Mouse (Mus musculus) testis, adult 10 weeks (tissue): ENCODE measurements around the gene Plin4. TPM values are rescaled to one million over a fixed set of nuclear protein-coding genes. Genes with fewer than 3 reads are reported as not detected.

Experiments used
- polyA plus RNA-seq: library from polyadenylated mRNA; stranded (reverse); fragments of 350-450 nt; fragmentation: Illumina TruSeq; extraction: RNeasy Lipid Tissue Mini Kit (QIAGEN cat#74804); gene quantifications from one replicate; pipeline ENCODE4 v1.2.3, GENCODE M21; 2014; ENCODE audit warnings: low read depth, low replicate concordance

The Plin4 gene
- polyA plus RNA-seq: 0.07 TPM

GRCm38 (mm10) chr17:56109219-56110051 lies at the start of gene Plin4:
TSS of gene Plin4 (minus strand) at chr17:56109803.

GRCm38 (mm10) chr17:56139858-56140595 lies 30.4 kb upstream of the Plin4 start, which contains the start of gene Sema6b:
TSS of gene Sema6b (minus strand) at chr17:56140343.

DNA sequence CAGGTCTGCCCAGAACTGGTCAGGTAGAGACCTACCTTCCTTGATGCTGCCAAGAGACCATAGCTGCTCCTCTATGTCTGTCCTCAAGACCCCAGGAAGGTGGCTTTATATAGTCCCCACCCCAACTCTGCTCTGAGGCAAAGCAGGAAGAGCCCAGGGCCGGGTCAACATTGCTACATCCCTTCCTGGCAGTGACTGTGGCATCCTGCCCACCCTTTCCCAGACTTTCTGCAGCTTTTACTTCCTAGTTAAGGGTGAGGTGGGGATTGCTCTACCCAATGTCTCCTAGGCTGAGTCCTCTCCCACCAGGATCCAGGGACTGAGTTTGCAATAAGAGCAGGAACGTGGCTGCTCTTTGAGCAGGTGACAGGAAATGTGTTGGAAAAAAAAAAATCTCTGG lies 12.2 kb upstream of the Plin4 start, which contains the start of gene Lrg1:
Gene Lrg1 (minus strand): TSS at position 176 of the 400 bp plus-strand sequence.

GRCm38 (mm10) chr17:56117251-56117710 lies 7.7 kb upstream of the Plin4 start, which contains the start of gene Plin5:
TSS of gene Plin5 (minus strand) at chr17:56117596.

GRCm38 (mm10) chr17:56078880-56079795 lies 30.5 kb downstream of the Plin4 start, which contains the start of gene Hdgfl2:
TSS of gene Hdgfl2 (plus strand) at chr17:56079634.

DNA sequence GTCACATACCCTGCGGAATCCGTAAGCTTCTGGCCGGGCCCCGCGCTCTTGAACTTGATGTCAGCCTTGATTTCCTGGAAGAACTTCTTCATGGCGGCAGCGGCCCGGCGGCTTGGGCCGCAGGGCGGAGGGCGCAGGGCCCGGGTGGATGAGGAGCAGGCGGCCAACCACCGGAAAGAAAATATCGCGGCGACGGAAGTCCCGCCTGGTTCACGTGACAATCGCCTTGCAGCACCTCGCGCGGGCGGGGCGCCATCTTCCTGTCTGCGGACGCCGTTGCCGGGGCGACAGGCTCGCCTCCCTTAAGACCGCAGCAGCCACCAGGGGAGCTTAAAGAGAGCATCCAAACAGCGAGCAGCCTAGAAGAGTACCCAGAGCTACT lies 34.8 kb downstream of the Plin4 start, which contains the start of gene Ubxn6:
Gene Ubxn6 (minus strand): TSS at position 202 of the 382 bp plus-strand sequence.

Other genes starting within 250 kb of the Plin4 start
- gene Zfp119a, start 230.9 kb downstream of the Plin4 start, polyA plus RNA-seq: 3.0 TPM
- gene Zfp959, start 217.7 kb downstream of the Plin4 start, polyA plus RNA-seq: 4.6 TPM
- 5.8 TPM for gene Zfp119b, start 160.3 kb downstream of the Plin4 start, polyA plus RNA-seq
- not detected for gene Ebi3, start 157.2 kb downstream of the Plin4 start, polyA plus RNA-seq
- 1.1 TPM for gene Yju2, start 150.7 kb downstream of the Plin4 start, polyA plus RNA-seq
- gene Shd, start 139.3 kb downstream of the Plin4 start, polyA plus RNA-seq: not detected
- not detected for gene Fsd1, start 123.3 kb downstream of the Plin4 start, polyA plus RNA-seq
- gene Stap2, start 104.2 kb downstream of the Plin4 start, polyA plus RNA-seq: 2.7 TPM
- gene Mpnd, start 104.1 kb downstream of the Plin4 start, polyA plus RNA-seq: not detected
- gene Sh3gl1, start 73.2 kb downstream of the Plin4 start, polyA plus RNA-seq: 1.3 TPM
- gene Chaf1a, start 69.4 kb downstream of the Plin4 start, polyA plus RNA-seq: 9.1 TPM
- gene Ubxn6, start 34.8 kb downstream of the Plin4 start, polyA plus RNA-seq: 116 TPM
- gene Hdgfl2, start 30.2 kb downstream of the Plin4 start, polyA plus RNA-seq: 8.6 TPM
- 0.46 TPM for gene Plin5, start 7.8 kb upstream of the Plin4 start, polyA plus RNA-seq
- gene Lrg1, start 12.2 kb upstream of the Plin4 start, polyA plus RNA-seq: not detected
- not detected for gene Sema6b, start 30.5 kb upstream of the Plin4 start, polyA plus RNA-seq
- gene Tnfaip8l1, start 52.7 kb upstream of the Plin4 start, polyA plus RNA-seq: 0.07 TPM
- 9.1 TPM for gene Mydgf, start 74.1 kb upstream of the Plin4 start, polyA plus RNA-seq
- gene Dpp9, start 109.1 kb upstream of the Plin4 start, polyA plus RNA-seq: 0.27 TPM
- gene Fem1a, start 147.0 kb upstream of the Plin4 start, polyA plus RNA-seq: 1.0 TPM
- not detected for gene Ticam1, start 167.0 kb upstream of the Plin4 start, polyA plus RNA-seq
- 4.0 TPM for gene Plin3, start 183.1 kb upstream of the Plin4 start, polyA plus RNA-seq
- 61.7 TPM for gene Arrdc5, start 190.5 kb upstream of the Plin4 start, polyA plus RNA-seq
- 22.3 TPM for gene Uhrf1, start 193.5 kb upstream of the Plin4 start, polyA plus RNA-seq
- 1.2 TPM for gene Kdm4b, start 216.3 kb upstream of the Plin4 start, polyA plus RNA-seq